Mouse (Mus musculus): ENCODE results near the gene Plekhh3. TPM values are rescaled to one million over a fixed set of nuclear protein-coding genes. Genes with fewer than 3 reads are reported as not detected.

The Plekhh3 gene
- polyA plus RNA-seq, 1 experiment from 2014 or later = 3.7 TPM

Small RNA genes lying within 50 kb of the gene (microRNA-seq; reads per million reads assigned to microRNA genes)
- not detected for gene Gm27626 (ENCODE audit: borderline number of aligned reads)

Other genes with a start within 250 kb of the Plekhh3 start
- 22.5 and 23.5 TPM in 2 replicates for gene Stat3, start 231.8 kb downstream of the Plekhh3 start, polyA plus RNA-seq (2014; fragmentation: Nextera tagmentation; extraction: Ambion mirVana)
- gene Cavin1, start 200.5 kb downstream of the Plekhh3 start, polyA plus RNA-seq (2014; fragmentation: Nextera tagmentation; extraction: Ambion mirVana) = 14.7 and 16.3 TPM in 2 replicates
- gene Atp6v0a1, start 161.9 kb downstream of the Plekhh3 start, polyA plus RNA-seq (2014; fragmentation: Nextera tagmentation; extraction: Ambion mirVana) = 28.0 and 28.4 TPM in 2 replicates
- 3.5 and 5.9 TPM in 2 replicates for gene Naglu, start 101.3 kb downstream of the Plekhh3 start, polyA plus RNA-seq (2014; fragmentation: Nextera tagmentation; extraction: Ambion mirVana)
- not detected in 2 replicates for gene Hsd17b1, start 92.9 kb downstream of the Plekhh3 start, polyA plus RNA-seq (2014; fragmentation: Nextera tagmentation; extraction: Ambion mirVana)
- 44.9 and 58.1 TPM in 2 replicates for gene Coasy, start 88.8 kb downstream of the Plekhh3 start, polyA plus RNA-seq (2014; fragmentation: Nextera tagmentation; extraction: Ambion mirVana)
- 45.7 and 47.9 TPM in 2 replicates for gene Mlx, start 84.1 kb downstream of the Plekhh3 start, polyA plus RNA-seq (2014; fragmentation: Nextera tagmentation; extraction: Ambion mirVana)
- 61.2 and 62.4 TPM in 2 replicates for gene Psmc3ip, start 75.9 kb downstream of the Plekhh3 start, polyA plus RNA-seq (2014; fragmentation: Nextera tagmentation; extraction: Ambion mirVana)
- 10.7 and 12.7 TPM in 2 replicates for gene Retreg3, start 51.5 kb downstream of the Plekhh3 start, polyA plus RNA-seq (2014; fragmentation: Nextera tagmentation; extraction: Ambion mirVana)
- gene Tubg1, start 51.4 kb downstream of the Plekhh3 start, polyA plus RNA-seq (2014; fragmentation: Nextera tagmentation; extraction: Ambion mirVana) = 91.6 and 98.4 TPM in 2 replicates
- 7.8 and 8.0 TPM in 2 replicates for gene Tubg2, start 15.4 kb downstream of the Plekhh3 start, polyA plus RNA-seq (2014; fragmentation: Nextera tagmentation; extraction: Ambion mirVana)
- 0.28 and 0.39 TPM in 2 replicates for gene Cntnap1, start 828 bp downstream of the Plekhh3 start, polyA plus RNA-seq (2014; fragmentation: Nextera tagmentation; extraction: Ambion mirVana)
- 0.20 TPM in 1 of 2 replicates, not detected in the other for gene Ccr10, start 4.1 kb upstream of the Plekhh3 start, polyA plus RNA-seq (2014; fragmentation: Nextera tagmentation; extraction: Ambion mirVana)
- 11.6 and 12.4 TPM in 2 replicates for gene Ezh1, start 55.1 kb upstream of the Plekhh3 start, polyA plus RNA-seq (2014; fragmentation: Nextera tagmentation; extraction: Ambion mirVana)
- gene Ramp2, start 74.7 kb upstream of the Plekhh3 start, polyA plus RNA-seq (2014; fragmentation: Nextera tagmentation; extraction: Ambion mirVana) = 64.8 and 69.3 TPM in 2 replicates
- gene Vps25, start 82.4 kb upstream of the Plekhh3 start, polyA plus RNA-seq (2014; fragmentation: Nextera tagmentation; extraction: Ambion mirVana) = 114 and 117 TPM in 2 replicates
- 2.4 and 3.5 TPM in 2 replicates for gene Wnk4, start 89.2 kb upstream of the Plekhh3 start, polyA plus RNA-seq (2014; fragmentation: Nextera tagmentation; extraction: Ambion mirVana)
- gene Cntd1, start 107.7 kb upstream of the Plekhh3 start, polyA plus RNA-seq (2014; fragmentation: Nextera tagmentation; extraction: Ambion mirVana) = 1.6 and 1.8 TPM in 2 replicates
- gene Coa3, start 107.8 kb upstream of the Plekhh3 start, polyA plus RNA-seq (2014; fragmentation: Nextera tagmentation; extraction: Ambion mirVana) = 193 and 212 TPM in 2 replicates
- 158 and 160 TPM in 2 replicates for gene Becn1, start 130.9 kb upstream of the Plekhh3 start, polyA plus RNA-seq (2014; fragmentation: Nextera tagmentation; extraction: Ambion mirVana)
- gene Psme3, start 144.9 kb upstream of the Plekhh3 start, polyA plus RNA-seq (2014; fragmentation: Nextera tagmentation; extraction: Ambion mirVana) = 150 and 154 TPM in 2 replicates
- gene Aoc2, start 153.7 kb upstream of the Plekhh3 start, polyA plus RNA-seq (2014; fragmentation: Nextera tagmentation; extraction: Ambion mirVana) = 1.2 TPM in 2 replicates
- 0.04 TPM in 1 of 2 replicates, not detected in the other for gene Aoc3, start 159.3 kb upstream of the Plekhh3 start, polyA plus RNA-seq (2014; fragmentation: Nextera tagmentation; extraction: Ambion mirVana)
- not detected in 2 replicates for gene G6pc, start 196.2 kb upstream of the Plekhh3 start, polyA plus RNA-seq (2014; fragmentation: Nextera tagmentation; extraction: Ambion mirVana)
- gene Aarsd1, start 246.3 kb upstream of the Plekhh3 start, polyA plus RNA-seq (2014; fragmentation: Nextera tagmentation; extraction: Ambion mirVana) = 89.6 and 90.9 TPM in 2 replicates

All from embryonic facial prominence, embryonic 11.5 days (tissue).